Mouse (Mus musculus): ENCODE measurements around the gene Dbndd2. TPM values are rescaled to one million over a fixed set of nuclear protein-coding genes. Genes with fewer than 3 reads are reported as not detected.

Dbndd2 gene
- polyA plus RNA-seq, 1 experiment from 2014 or later = 13.0 TPM

DNA sequence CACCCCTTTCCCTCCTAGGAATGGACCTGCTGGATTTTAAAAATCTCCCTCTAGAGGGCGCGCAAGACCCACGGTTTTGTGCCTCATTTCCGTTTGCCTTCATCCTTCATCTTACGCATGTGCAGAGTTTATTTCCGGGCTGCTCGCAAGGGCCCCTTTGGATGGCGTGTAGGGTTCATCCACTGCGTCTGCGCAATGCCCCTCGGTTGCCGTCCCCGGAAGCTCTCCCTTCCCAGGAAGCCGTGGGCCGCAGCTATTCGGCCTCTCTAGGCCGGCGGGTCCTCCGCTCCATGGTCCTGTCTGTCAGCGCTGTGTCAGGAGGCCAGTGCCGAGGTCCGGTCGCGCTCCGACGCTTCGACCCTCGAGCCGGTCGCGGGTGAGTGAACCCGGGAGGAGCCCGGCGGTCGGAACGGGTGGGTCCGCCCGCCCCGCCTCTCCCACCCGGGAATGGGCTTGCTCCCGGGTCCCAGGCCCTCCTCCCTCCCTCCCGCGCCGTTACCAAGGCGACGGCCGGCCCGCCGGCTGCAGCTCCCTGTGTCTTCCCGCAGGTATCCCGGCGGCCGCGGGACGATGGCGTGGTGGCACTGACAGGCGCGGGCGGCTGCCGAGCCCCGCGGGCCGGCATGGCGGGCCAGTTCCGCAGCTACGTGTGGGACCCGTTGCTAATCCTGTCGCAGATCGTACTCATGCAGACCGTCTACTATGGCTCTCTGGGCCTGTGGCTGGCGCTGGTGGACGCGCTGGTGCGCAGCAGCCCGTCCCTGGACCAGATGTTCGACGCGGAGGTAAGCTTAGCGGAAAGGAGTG lies 25.0 kb upstream of the Dbndd2 start, which contains the start of gene Gm20458:
TSS of gene Gm20458 (plus strand) at position 223 of the 807 bp plus-strand sequence.
- peak within 1 kb of the TSS; percentile 37 for H3K27ac ChIP-seq
- under 1% methylated on average over 55 of the region's 79 CpGs for WGBS (ENCODE audit: missing documents)
- H3K36me3 ChIP-seq (ENCODE audit: inconsistent target) = peaks cover 17% of the 10 kb centered on the region; the same call in 1 of the 2 replicates
- H3K79me2 ChIP-seq (ENCODE audit: inconsistent target) = peaks cover 21% of the 10 kb centered on the region; the same call in 1 of the 2 replicates
- H3K4me3 ChIP-seq (ENCODE audit: inconsistent target) = peak within 1 kb of the TSS; percentile 77

DNA sequence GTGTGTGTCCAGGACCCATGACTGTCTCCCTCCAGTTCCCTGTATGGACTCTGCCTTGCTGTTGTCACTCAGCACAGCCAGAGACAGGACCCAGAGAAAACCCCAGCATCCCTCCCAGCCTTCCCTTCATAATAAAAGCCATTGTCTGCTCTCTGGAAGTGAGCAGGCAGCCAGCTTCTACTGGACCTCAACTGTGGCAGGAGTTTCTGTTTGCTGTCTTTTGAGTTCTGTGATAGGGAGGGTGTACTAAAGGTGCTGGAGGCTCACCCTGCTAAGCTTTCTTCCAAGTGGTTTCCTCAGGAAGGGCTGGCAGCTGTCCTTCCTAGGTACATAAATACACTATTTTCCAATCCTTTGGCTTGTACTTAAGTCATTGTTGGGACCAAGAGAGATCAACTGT lies 20.7 kb upstream of the Dbndd2 start:
- peaks cover 17% of the 10 kb centered on the region; the same call in 1 of the 2 replicates for H3K36me3 ChIP-seq (ENCODE audit: inconsistent target)

DNA sequence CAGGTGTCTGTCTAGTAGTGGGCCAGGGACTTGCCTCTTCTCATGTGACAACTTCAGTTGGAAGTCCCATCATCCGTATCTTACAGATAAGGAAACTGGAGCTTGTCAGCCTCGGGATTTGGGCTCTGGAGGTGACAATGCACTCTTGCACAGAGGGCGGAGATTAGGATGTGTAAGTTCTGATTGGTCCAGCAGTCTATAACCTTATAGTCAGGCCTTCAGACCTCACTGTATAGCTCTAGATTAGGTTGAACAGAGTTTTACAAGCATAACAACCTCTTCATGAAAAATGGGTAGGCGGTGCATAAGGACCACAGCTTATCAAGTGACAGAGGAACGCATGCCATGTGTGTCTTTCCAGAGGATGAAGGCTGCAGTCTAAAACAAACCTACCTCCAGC lies 19.1 kb upstream of the Dbndd2 start:
- Histone ChIP-seq H3K27ac (no peak overlapping the region), H3K36me3 (ENCODE audit: inconsistent target) (peaks cover 17% of the 10 kb centered on the region; the same call in 1 of the 2 replicates), H3K79me2 (ENCODE audit: inconsistent target) (peaks cover 16% of the 10 kb centered on the region; the same call in 1 of the 2 replicates), H3K4me3 (ENCODE audit: inconsistent target) (no peak overlapping the region)
- 85% methylated on average over 5 of the region's 5 CpGs for WGBS (ENCODE audit: missing documents)

More for the DNA sequence above, 20.7 kb upstream of the Dbndd2 start:
- Histone ChIP-seq H3K79me2 (ENCODE audit: inconsistent target) (peaks cover 21% of the 10 kb centered on the region; the same call in 1 of the 2 replicates), H3K4me3 (ENCODE audit: inconsistent target) (no peak overlapping the region), H3K27ac (no peak overlapping the region)

DNA sequence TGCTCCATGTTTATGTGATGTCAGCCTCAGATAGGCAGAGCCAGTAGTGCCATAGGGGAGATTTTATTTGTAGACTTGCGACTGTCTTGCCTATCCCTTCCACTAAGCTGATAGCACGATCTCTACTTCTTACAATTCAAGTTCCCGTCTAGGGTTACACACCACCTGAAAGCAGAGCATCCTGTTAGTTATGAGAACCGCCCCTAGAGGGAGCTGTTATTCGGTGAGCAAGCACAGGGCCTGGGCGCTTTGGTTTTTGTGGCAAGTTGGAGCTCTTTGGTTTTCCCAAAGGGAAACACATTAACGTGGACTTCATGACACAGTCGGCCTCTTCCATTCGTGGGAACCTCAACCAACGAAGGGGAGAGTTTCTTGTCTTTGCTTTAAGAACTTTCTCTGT lies 15.7 kb upstream of the Dbndd2 start:
- no peak overlapping the region for H3K27ac ChIP-seq
- no peaks in the 10 kb centered on the region for H3K79me2 ChIP-seq (ENCODE audit: inconsistent target)
- WGBS (ENCODE audit: missing documents) = 48% methylated on average over 10 of the region's 10 CpGs
- peaks cover 2% of the 10 kb centered on the region; the same call in 1 of the 2 replicates for H3K36me3 ChIP-seq (ENCODE audit: inconsistent target)
- H3K4me3 ChIP-seq (ENCODE audit: inconsistent target) = no peak overlapping the region

DNA sequence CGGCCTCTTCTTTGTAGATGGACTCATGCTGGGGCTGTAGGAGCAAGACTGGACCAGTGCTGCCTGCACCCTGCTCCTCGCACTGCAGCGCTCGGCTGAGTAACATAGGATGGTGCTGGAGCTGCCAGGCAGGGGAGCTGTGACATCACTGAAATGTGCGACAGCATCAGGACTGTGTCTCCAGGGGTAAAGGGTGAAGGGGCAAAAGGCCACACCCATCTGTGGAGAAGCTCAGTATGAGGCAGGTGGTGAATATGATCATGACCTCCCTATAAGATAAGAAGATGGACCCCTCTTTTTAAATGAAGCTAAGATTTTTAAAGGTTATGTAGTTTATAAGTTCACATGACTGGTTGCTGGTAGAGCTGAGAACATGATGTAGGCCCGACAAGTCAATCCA lies 12.3 kb upstream of the Dbndd2 start, which contains the start of gene Trp53tg5:
TSS of gene Trp53tg5 (minus strand) at position 101 of the 400 bp plus-strand sequence.
- no peaks in the 10 kb centered on the region for H3K36me3 ChIP-seq (ENCODE audit: inconsistent target)
- no peaks in the 10 kb centered on the region for H3K79me2 ChIP-seq (ENCODE audit: inconsistent target)
- H3K4me3 ChIP-seq (ENCODE audit: inconsistent target) = no peak within 1 kb of the TSS
- WGBS (ENCODE audit: missing documents) = 93% methylated on average over 6 of the region's 6 CpGs
- no peak within 1 kb of the TSS for H3K27ac ChIP-seq

DNA sequence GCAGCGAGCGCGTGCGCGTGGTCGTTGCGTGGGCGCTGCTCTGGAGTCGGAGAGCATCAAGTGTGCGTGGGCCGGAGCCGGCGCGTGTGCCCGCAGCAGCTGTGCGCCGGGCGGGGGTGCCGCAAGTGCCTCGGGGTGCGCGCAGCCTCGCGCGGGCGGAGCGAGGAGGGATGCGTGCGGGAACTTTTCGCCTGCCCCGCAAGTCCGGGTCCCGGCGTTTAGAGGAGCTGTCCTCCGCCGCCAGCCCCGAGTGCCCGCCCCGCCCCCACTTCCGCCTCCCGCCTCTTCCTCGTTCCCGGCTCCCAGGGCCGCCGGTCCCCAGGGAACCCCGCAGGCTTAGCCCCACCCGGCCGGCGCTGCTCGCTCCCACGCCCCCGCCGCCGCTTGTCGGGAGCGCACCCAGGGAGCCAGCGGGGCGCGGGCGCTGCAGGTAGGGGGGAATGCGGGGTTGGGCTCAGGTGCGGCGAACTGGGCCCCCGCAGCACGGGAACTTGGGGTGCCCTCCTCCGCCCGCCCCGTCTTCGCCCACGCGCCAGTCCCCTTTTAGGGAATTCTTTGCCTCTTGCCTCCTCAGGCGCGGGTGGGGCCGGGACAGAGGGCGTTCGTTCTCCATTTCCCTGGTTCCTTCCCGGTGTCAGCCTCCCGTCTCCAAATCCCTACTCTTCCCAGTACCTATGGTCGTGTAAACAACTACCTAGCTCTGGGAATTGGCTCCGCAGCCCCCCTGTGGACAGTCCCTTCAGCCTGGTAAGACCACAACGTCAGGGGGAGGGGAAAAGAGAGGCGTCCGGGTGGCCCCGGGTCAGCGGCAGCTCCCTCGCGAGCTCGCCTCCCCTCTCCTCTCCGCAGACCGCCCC lies 580 bp downstream of the Dbndd2 start:
- no peak overlapping the region for H3K27ac ChIP-seq
- no peaks in the 10 kb centered on the region for H3K79me2 ChIP-seq (ENCODE audit: inconsistent target)
- peaks cover 14% of the 10 kb centered on the region for H3K36me3 ChIP-seq (ENCODE audit: inconsistent target)
- peak overlapping the region; percentile 42 for H3K4me3 ChIP-seq (ENCODE audit: inconsistent target)
- 1% methylated on average over 61 of the region's 90 CpGs for WGBS (ENCODE audit: missing documents)

DNA sequence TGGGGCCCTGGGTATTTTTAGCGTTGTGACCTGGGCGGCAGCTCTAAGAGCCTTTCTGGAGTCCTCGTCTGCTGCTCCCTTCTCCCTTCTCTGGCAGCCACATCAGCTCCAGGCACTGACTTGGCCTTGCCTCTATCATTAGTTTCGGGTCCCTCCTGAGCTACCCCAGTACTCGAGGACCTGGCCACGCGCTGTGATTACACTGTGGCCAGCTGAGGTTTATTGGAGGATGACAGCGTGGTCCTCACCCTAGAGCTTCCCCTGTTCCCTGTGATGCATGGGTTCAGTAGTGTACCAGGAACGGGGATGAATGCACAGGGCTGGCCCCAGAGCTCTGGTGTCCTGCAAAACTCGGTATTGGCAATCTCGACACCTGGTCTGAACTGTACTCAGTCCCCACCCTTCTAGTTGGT lies 1.2 kb downstream of the Dbndd2 start:
- peaks cover 14% of the 10 kb centered on the region for H3K36me3 ChIP-seq (ENCODE audit: inconsistent target)
- no peaks in the 10 kb centered on the region for H3K79me2 ChIP-seq (ENCODE audit: inconsistent target)
- no peak overlapping the region for H3K27ac ChIP-seq
- 35% methylated on average over 11 of the region's 11 CpGs for WGBS (ENCODE audit: missing documents)
- peak overlapping the region; percentile 42 for H3K4me3 ChIP-seq (ENCODE audit: inconsistent target)

DNA sequence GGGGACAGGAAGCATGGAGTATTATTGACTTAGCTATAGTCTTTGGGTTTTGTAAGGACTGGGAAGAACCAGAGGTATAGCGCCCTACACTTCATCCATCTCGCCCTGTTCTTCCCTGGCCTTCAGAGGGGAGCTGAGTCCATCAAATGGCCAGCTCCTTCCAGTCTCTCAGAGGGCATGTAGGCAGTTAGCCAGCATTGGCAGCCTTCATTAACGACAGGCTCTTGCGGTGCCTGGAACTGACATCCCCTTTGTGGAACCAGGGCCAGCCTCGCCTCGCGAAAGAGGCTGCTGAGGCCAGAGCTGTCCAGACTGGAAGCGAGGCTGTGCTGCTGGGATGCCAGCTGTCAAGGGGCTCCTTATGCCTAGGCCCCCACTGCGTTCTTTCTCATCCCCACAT lies 1.9 kb downstream of the Dbndd2 start:
- H3K36me3 ChIP-seq (ENCODE audit: inconsistent target) = peaks cover 14% of the 10 kb centered on the region
- H3K27ac ChIP-seq = no peak overlapping the region
- WGBS (ENCODE audit: missing documents) = 91% methylated on average over 9 of the region's 9 CpGs
- no peaks in the 10 kb centered on the region for H3K79me2 ChIP-seq (ENCODE audit: inconsistent target)
- no peak overlapping the region for H3K4me3 ChIP-seq (ENCODE audit: inconsistent target)

DNA sequence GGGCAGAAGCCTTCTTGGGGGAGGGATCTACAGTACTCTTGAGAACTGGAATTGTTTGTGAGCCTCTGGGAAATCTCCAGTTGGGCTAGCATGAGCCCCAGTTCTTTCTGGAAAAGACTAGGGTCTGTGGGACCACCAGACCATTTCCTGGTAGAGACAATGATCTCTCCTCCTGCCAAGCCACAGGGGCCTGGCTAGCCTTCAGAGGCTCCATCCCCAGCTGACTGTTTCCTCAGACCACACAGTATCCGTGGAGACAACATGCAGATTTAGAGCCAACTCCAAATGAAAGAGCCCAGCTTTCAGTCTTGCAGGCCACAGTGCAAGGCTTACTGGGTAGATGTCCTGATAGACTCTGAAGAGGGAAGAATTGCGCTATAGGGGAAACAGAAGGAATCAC lies 8.2 kb downstream of the Dbndd2 start:
- WGBS (ENCODE audit: missing documents) = 89% methylated on average over 2 of the region's 2 CpGs
- no peak overlapping the region for H3K4me3 ChIP-seq (ENCODE audit: inconsistent target)
- H3K79me2 ChIP-seq (ENCODE audit: inconsistent target) = peaks cover 17% of the 10 kb centered on the region
- peaks cover 14% of the 10 kb centered on the region for H3K36me3 ChIP-seq (ENCODE audit: inconsistent target)
- no peak overlapping the region for H3K27ac ChIP-seq

DNA sequence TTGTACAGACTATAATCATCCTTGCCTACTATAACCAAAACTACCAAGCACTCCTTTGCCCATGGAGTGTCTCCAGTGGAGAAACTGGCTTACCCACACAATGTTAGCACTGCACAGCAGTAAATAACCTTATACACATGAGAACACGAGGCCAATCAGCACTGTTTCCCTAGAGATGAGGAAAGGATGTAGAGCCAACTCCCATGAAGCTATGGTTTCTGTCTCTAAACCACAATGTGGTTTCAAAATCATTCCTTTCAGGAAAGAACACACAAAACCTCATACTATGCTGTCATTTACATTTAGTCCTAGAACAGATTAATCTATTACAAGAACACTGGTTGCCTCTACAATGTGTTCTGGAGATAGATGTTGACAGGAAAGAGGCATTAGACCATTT lies 10.4 kb downstream of the Dbndd2 start:
- H3K36me3 ChIP-seq (ENCODE audit: inconsistent target) = peaks cover 13% of the 10 kb centered on the region; the same call in 1 of the 2 replicates
- H3K79me2 ChIP-seq (ENCODE audit: inconsistent target) = peaks cover 20% of the 10 kb centered on the region
- no peak overlapping the region for H3K27ac ChIP-seq
- WGBS (ENCODE audit: missing documents) = 0% methylated on average over 1 of the region's 1 CpGs
- H3K4me3 ChIP-seq (ENCODE audit: inconsistent target) = no peak overlapping the region

DNA sequence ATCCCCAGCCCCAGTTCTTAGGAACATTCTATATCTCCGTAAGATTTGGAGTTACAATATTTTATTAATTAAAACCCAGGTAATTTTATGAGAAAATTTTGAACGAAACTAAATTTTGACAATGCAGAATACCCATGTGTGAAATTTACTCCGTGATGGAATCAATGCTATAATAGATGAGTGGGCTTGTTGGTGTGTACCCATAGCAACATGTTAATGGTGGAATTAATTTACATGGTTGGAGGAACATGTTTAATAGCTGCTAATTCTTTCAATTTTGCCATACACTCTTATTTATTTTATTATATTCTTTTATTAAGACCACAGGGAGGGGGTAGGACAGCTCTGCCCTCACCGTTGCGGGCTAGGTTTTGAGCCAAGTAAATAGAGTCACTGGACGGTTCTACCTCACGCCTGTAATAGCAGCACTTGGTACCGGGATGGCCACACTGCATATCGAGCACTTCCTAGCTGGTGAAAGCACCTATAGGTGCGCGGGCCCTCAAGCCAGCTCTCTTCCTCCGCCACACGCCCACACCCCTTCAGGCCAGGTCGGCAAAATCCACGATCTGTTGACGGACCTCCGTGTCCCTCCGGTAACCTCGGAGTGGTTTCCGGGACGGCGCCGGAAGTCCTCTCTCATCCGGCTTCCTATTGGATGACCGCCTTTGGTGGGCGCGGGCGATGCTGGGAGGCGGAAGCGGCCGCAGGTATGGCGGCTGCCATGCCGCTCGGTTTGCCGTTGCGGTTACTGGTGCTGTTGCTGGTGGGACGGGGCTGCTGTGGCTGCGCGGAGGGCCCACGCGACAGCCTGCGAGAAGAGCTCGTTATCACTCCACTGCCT lies 11.2 kb downstream of the Dbndd2 start, which contains the start of gene Pigt:
TSS of gene Pigt (plus strand) at position 674 of the 844 bp plus-strand sequence.
- WGBS (ENCODE audit: missing documents) = 5% methylated on average over 42 of the region's 43 CpGs
- peak within 1 kb of the TSS; percentile 46 for H3K27ac ChIP-seq
- H3K79me2 ChIP-seq (ENCODE audit: inconsistent target) = peaks cover 20% of the 10 kb centered on the region
- peaks cover 20% of the 10 kb centered on the region; the same call in 1 of the 2 replicates for H3K36me3 ChIP-seq (ENCODE audit: inconsistent target)
- peak within 1 kb of the TSS; percentile 97 for H3K4me3 ChIP-seq (ENCODE audit: inconsistent target)

DNA sequence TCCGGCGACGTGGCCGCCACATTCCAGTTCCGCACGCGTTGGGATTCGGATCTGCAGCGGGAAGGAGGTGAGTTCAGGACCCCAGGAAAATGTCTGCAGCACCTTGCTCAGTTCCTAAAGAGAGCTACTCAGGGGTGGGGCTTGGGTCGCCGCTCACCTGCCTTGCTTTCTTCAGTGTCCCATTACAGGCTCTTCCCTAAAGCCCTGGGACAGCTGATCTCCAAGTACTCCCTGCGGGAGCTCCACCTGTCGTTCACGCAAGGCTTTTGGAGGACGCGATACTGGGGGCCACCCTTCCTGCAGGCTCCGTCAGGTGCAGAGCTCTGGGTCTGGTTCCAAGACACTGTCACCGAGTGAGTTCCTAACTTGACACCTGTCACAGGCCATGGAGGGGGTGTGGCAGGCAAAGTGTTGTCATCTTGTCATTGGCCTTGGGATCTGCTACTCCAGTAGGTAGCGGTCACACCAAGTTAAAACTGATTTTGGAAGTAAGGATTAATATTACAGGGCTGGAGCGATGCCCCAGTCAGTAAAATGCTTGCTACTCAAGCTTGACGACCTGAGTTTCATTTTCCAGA lies 11.9 kb downstream of the Dbndd2 start:
- peaks cover 27% of the 10 kb centered on the region; the same call in 1 of the 2 replicates for H3K36me3 ChIP-seq (ENCODE audit: inconsistent target)
- H3K27ac ChIP-seq = peak overlapping the region; percentile 40; the same call in 1 of the 2 replicates
- H3K4me3 ChIP-seq (ENCODE audit: inconsistent target) = peak overlapping the region; percentile 97
- H3K79me2 ChIP-seq (ENCODE audit: inconsistent target) = peaks cover 20% of the 10 kb centered on the region
- WGBS (ENCODE audit: missing documents) = 6% methylated on average over 20 of the region's 21 CpGs

DNA sequence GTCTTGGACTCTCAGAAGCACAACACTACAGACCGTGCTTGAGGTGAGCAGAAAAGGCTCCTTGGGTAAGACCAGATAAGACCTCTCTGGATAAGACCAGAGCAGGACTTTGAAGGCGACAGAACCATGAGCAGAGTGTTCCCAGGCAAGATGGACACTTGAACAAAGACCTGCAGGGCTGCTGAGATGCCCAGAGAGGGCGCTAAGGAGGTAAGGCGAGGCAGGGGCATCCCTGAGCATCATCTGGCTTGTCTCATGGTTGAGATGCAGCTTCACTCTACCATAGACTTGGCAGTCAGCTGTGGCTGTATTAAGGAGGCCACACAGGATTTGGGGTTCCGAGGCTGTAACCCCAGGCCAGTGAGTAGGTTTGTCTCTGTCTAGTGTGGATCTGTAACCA lies 13.4 kb downstream of the Dbndd2 start:
- WGBS (ENCODE audit: missing documents) = 85% methylated on average over 5 of the region's 5 CpGs
- no peak overlapping the region for H3K4me3 ChIP-seq (ENCODE audit: inconsistent target)
- H3K79me2 ChIP-seq (ENCODE audit: inconsistent target) = peaks cover 20% of the 10 kb centered on the region
- H3K27ac ChIP-seq = no peak overlapping the region
- peaks cover 43% of the 10 kb centered on the region for H3K36me3 ChIP-seq (ENCODE audit: inconsistent target)
